Mouse (Mus musculus) MEL (cell line): ENCODE results near the gene Coro2b. TPM values are rescaled to one million over a fixed set of nuclear protein-coding genes. Genes with fewer than 3 reads are reported as not detected.

ENCODE experiments used
- DNase-seq: peaks from one replicate; pipeline ENCODE4 v3.0.0; 2011; ENCODE audit warnings: low read depth, low spot score
- H3K27ac ChIP-seq: 2 replicates; pipeline ENCODE4 v1.5.1; 2012; ENCODE audit warnings: low read depth, mild to moderate bottlenecking, control low read depth, low read length, moderate library complexity; ENCODE audit not compliant: control insufficient read depth
- H3K27me3 ChIP-seq, 2 experiments: fragments of 150-350 bp in 1 of 2; sonication (generic) in 1 of 2; 2 replicates each; pipeline ENCODE4 v1.6.1; 2012; ENCODE audit warnings: low read length in 2 of 2, mild to moderate bottlenecking in 2 of 2, improper control_type of control experiment in 1 of 2, moderate library complexity in 1 of 2; ENCODE audit not compliant: insufficient read depth in 2 of 2, control insufficient read depth in 1 of 2
- H3K36me3 ChIP-seq, 2 experiments: 2 replicates each; pipeline ENCODE4 v1.6.1; 2012 to 2014; ENCODE audit warnings: low read length in 2 of 2, improper control_type of control experiment in 1 of 2, inconsistent platforms in 1 of 2, mild to moderate bottlenecking in 1 of 2; ENCODE audit not compliant: insufficient read depth in 2 of 2, control insufficient read depth in 1 of 2
- H3K4me1 ChIP-seq, 2 experiments: fragments of 150-350 bp in 1 of 2; sonication (generic) in 1 of 2; 2 replicates each; pipeline ENCODE4 v1.6.1; 2012; ENCODE audit warnings: low read length in 2 of 2, improper control_type of control experiment in 1 of 2, mild to moderate bottlenecking in 1 of 2; ENCODE audit not compliant: insufficient read depth in 2 of 2, control insufficient read depth in 1 of 2
- H3K4me3 ChIP-seq, 2 experiments: fragments of 150-350 bp in 1 of 2; sonication (generic) in 1 of 2; 2 replicates each; pipeline ENCODE4 v1.5.1; 2012; ENCODE audit warnings: low read depth in 2 of 2, low read length in 2 of 2, mild to moderate bottlenecking in 2 of 2, moderate library complexity in 2 of 2, control low read depth in 1 of 2, improper control_type of control experiment in 1 of 2; ENCODE audit not compliant: control insufficient read depth in 1 of 2, insufficient read depth in 1 of 2
- H3K79me2 ChIP-seq: 2 replicates; pipeline ENCODE4 v1.6.1; 2012; ENCODE audit warnings: mild to moderate bottlenecking, low read length, moderate library complexity; ENCODE audit not compliant: control insufficient read depth, poor library complexity, insufficient read depth
- H3K9ac ChIP-seq: 2 replicates; pipeline ENCODE4 v1.6.1; 2012; ENCODE audit warnings: low read depth, mild to moderate bottlenecking, control low read depth, low read length, moderate library complexity; ENCODE audit not compliant: control insufficient read depth, poor library complexity, severe bottlenecking
- H3K9me3 ChIP-seq: fragments of 150-350 bp; sonication (generic); replicated peaks from 2 replicates; pipeline ENCODE4 v1.6.1; 2012; ENCODE audit warnings: mild to moderate bottlenecking, low read length, improper control_type of control experiment, moderate library complexity; ENCODE audit not compliant: insufficient read depth
- BHLHE40 ChIP-seq: IDR thresholded peaks from 2 replicates; pipeline ENCODE4 v1.6.1; 2012; ENCODE audit warnings: low read depth, mild to moderate bottlenecking, inconsistent platforms, low read length, improper control_type of control experiment, borderline replicate concordance
- CHD1 ChIP-seq: IDR thresholded peaks from 2 replicates; pipeline ENCODE4 v1.6.1; 2012; ENCODE audit warnings: low read depth, mild to moderate bottlenecking, inconsistent platforms, low read length, improper control_type of control experiment
- CHD2 ChIP-seq: IDR thresholded peaks from 2 replicates; pipeline ENCODE4 v1.6.1; 2011; ENCODE audit warnings: low read length, improper control_type of control experiment
- CTCF ChIP-seq, 3 experiments: IDR thresholded peaks in 2 of 3; conservative IDR thresholded peaks in 1 of 3; 2 replicates each; pipeline ENCODE4 v1.5.1; 2011 to 2012; ENCODE audit warnings: low read length in 3 of 3, low read depth in 2 of 3, mild to moderate bottlenecking in 2 of 3, improper control_type of control experiment in 1 of 3, inconsistent platforms in 1 of 3, mixed read lengths in 1 of 3, moderate library complexity in 1 of 3; ENCODE audit not compliant: control insufficient read depth in 1 of 3, insufficient read depth in 1 of 3, poor library complexity in 1 of 3, severe bottlenecking in 1 of 3
- ELF1 ChIP-seq: IDR thresholded peaks from 2 replicates; pipeline ENCODE4 v1.6.1; 2014; ENCODE audit warnings: low read depth, mild to moderate bottlenecking, inconsistent platforms, low read length, improper control_type of control experiment, moderate library complexity
- EP300 ChIP-seq, 2 experiments: IDR thresholded peaks; 2 replicates each; pipeline ENCODE4 v1.6.1; 2011; ENCODE audit warnings: improper control_type of control experiment in 2 of 2, low read length in 2 of 2, low read depth in 1 of 2, mild to moderate bottlenecking in 1 of 2
- GABPA ChIP-seq: IDR thresholded peaks from 2 replicates; pipeline ENCODE4 v1.6.1; 2012; ENCODE audit warnings: low read depth, mild to moderate bottlenecking, inconsistent platforms, low read length, improper control_type of control experiment, moderate library complexity
- HCFC1 ChIP-seq: IDR thresholded peaks from 2 replicates; pipeline ENCODE4 v1.6.1; 2012; ENCODE audit warnings: low read depth, mild to moderate bottlenecking, inconsistent platforms, low read length, improper control_type of control experiment, moderate library complexity
- JUND ChIP-seq: IDR thresholded peaks from 2 replicates; pipeline ENCODE4 v1.6.1; 2011; ENCODE audit warnings: low read depth, mild to moderate bottlenecking, improper control_type of control experiment, low read length
- KAT2A ChIP-seq: conservative IDR thresholded peaks from 2 replicates; pipeline ENCODE4 v1.6.1; 2012; ENCODE audit warnings: low read depth, low read length, improper control_type of control experiment, inconsistent platforms
- MEF2A ChIP-seq: IDR thresholded peaks from 2 replicates; pipeline ENCODE4 v1.6.1; 2014; ENCODE audit warnings: low read depth, mild to moderate bottlenecking, inconsistent platforms, low read length, improper control_type of control experiment; ENCODE audit not compliant: poor library complexity, insufficient replicate concordance, severe bottlenecking; ENCODE audit errors: extremely low read depth
- MXI1 ChIP-seq: IDR thresholded peaks from 2 replicates; pipeline ENCODE4 v1.6.1; 2011; ENCODE audit warnings: mild to moderate bottlenecking, low read depth, low read length, improper control_type of control experiment
- NRF1 ChIP-seq: IDR thresholded peaks from 2 replicates; pipeline ENCODE4 v1.6.1; 2014; ENCODE audit warnings: low read depth, mild to moderate bottlenecking, inconsistent platforms, low read length, improper control_type of control experiment, moderate library complexity; ENCODE audit not compliant: poor library complexity, insufficient read depth, severe bottlenecking
- POLR2A ChIP-seq, 2 experiments: IDR thresholded peaks; 2 replicates each; pipeline ENCODE4 v1.6.1; 2011 to 2012; ENCODE audit warnings: low read length in 2 of 2, mild to moderate bottlenecking in 2 of 2, control low read depth in 1 of 2, improper control_type of control experiment in 1 of 2, low read depth in 1 of 2, moderate library complexity in 1 of 2; ENCODE audit not compliant: control insufficient read depth in 1 of 2, insufficient read depth in 1 of 2, poor library complexity in 1 of 2
- POLR2AphosphoS2 ChIP-seq: IDR thresholded peaks from 2 replicates; pipeline ENCODE4 v1.6.1; 2011; ENCODE audit warnings: low read length, improper control_type of control experiment
- POLR2AphosphoS5 ChIP-seq: IDR thresholded peaks from 2 replicates; pipeline ENCODE4 v1.6.1; 2012; ENCODE audit warnings: low read depth, borderline replicate concordance, mild to moderate bottlenecking, inconsistent platforms, low read length, moderate library complexity, mixed read lengths
- RAD21 ChIP-seq: IDR thresholded peaks from 2 replicates; pipeline ENCODE4 v1.6.1; 2011; ENCODE audit warnings: mild to moderate bottlenecking, low read depth, low read length, improper control_type of control experiment
- RCOR1 ChIP-seq: IDR thresholded peaks from 2 replicates; pipeline ENCODE4 v1.6.1; 2012; ENCODE audit warnings: low read depth, mild to moderate bottlenecking, inconsistent platforms, low read length, improper control_type of control experiment
- SMC3 ChIP-seq: IDR thresholded peaks from 2 replicates; pipeline ENCODE4 v1.6.1; 2011; ENCODE audit warnings: low read depth, low read length, improper control_type of control experiment
- TBP ChIP-seq: IDR thresholded peaks from 2 replicates; pipeline ENCODE4 v1.8.0; 2011; ENCODE audit warnings: low read depth, low read length, improper control_type of control experiment
- USF1 ChIP-seq: IDR thresholded peaks from 2 replicates; pipeline ENCODE4 v1.6.1; 2014; ENCODE audit warnings: low read depth, mild to moderate bottlenecking, inconsistent platforms, low read length, improper control_type of control experiment, moderate library complexity
- USF2 ChIP-seq, 2 experiments: IDR thresholded peaks; 2 replicates each; pipeline ENCODE4 v1.6.1; 2011 to 2012; ENCODE audit warnings: improper control_type of control experiment in 2 of 2, low read length in 2 of 2, borderline replicate concordance in 1 of 2, inconsistent platforms in 1 of 2, low read depth in 1 of 2, mild to moderate bottlenecking in 1 of 2; ENCODE audit not compliant: insufficient read depth in 1 of 2
- ZKSCAN1 ChIP-seq: IDR thresholded peaks from 2 replicates; pipeline ENCODE4 v1.6.1; 2012; ENCODE audit warnings: low read depth, mild to moderate bottlenecking, inconsistent platforms, low read length, improper control_type of control experiment, moderate library complexity
- ZMIZ1 ChIP-seq: IDR thresholded peaks from 2 replicates; pipeline ENCODE4 v1.6.1; 2012; ENCODE audit warnings: low read depth, mild to moderate bottlenecking, inconsistent platforms, low read length, improper control_type of control experiment, moderate library complexity
- polyA plus RNA-seq, 2 experiments: library from polyadenylated mRNA; stranded (reverse) in 1 of 2; unstranded in 1 of 2; fragments of >175 nt in 1 of 2; fragments of >200 nt in 1 of 2; gene quantifications; 2 replicates each; pipeline versions ENCODE4 v1.2.1 to v1.2.4; 2012; ENCODE audit warnings: low replicate concordance in 2 of 2, low read depth in 1 of 2; ENCODE audit not compliant: insufficient read length in 2 of 2, insufficient read depth in 1 of 2, missing spikeins in 1 of 2
- total RNA-seq: library from RNA; depleted of rRNA; stranded (reverse); fragments of 300-350 nt; gene quantifications from 2 replicates; pipeline ENCODE4 v1.2.3, GENCODE M21; 2012

Coro2b gene
- total and polyA plus RNA-seq, 3 experiments = not detected

DNA sequence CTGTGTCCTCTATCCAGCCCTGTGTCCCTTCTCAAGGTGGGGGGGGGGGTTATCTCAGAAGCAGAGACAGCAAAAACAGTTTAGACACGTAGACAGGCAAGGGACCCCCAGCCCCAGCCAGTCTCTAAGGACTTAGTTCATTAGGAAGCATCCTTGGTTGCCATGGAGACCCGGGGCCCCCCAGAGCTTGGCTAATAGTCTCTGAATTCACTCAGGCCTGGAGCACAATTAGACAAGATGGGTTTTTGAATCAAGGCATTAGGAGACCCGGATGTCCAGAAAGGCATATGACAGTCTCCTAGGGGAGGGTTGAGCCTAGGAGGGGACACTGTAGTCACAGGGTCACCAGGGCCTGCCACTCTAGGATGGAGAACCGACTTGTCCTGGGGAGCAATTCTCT lies 18.3 kb downstream of the Coro2b start:
- Histone ChIP-seq H3K9ac (no peak overlapping the region), H3K4me1 (no peaks in the 10 kb centered on the region), H3K27ac (no peak overlapping the region), H3K79me2 (no peaks in the 10 kb centered on the region), H3K9me3 (no peaks in the 10 kb centered on the region), H3K4me3 (no peak overlapping the region), H3K27me3 (peaks cover 0 to 5% of the 10 kb centered on the region in 2 experiments; a peak in 2 of 4 replicates), H3K36me3 (no peaks in the 10 kb centered on the region)
- TF ChIP-seq CHD2 (no peak), EP300 (IDR thresholded peaks at IDR 0.05; ENCODE audit: low read depth in 1 of 2, low read length in 2 of 2) (no peak), KAT2A (no peak), USF1 (no peak), POLR2AphosphoS2 (no peak), USF2 (IDR thresholded peaks at IDR 0.05; ENCODE audit: borderline replicate concordance in 1 of 2, insufficient read depth in 1 of 2, low read depth in 1 of 2, low read length in 2 of 2) (no peak), ZKSCAN1 (no peak), RAD21 (no peak)
- no peak for DNase-seq

DNA sequence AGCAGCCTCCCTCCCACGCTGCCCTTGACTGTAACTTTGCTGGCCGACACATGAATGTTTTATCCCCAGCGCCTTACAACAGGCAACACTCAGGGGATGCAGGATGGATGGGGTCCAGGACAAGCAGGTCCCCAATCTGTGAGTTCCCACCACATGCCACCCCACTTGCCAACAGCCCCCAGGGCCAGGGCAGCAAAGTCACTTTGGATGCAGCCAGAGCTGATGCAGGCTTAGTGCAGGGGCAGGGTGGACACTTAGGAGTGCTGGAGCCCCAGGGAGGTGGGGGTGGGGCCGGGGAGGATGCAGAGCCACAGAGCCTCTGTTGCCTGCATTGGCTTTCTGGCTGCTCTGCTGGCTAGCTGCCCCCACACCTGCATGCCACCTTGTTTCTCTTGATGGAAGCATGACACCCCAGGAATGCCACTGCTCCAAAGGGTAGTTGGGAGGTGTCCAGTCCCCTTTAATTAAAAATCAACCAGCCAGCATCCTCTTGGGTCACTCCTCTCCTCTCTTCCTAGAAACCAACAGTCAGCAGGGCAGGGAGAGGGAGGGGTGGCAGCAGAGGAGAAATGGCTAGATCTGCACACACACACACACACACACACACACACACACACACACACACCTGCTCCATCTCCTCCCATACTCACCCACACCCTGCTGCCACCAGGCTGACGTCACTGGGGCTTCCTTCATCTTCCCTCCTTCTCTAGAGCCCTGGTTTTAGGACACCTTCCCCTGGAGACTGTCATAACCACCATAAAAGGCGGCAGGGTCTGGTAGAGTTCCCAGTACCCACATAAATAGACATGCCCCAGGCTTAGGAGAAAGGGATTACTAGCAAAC lies 19.5 kb downstream of the Coro2b start:
- Histone ChIP-seq H3K4me1 (no peaks in the 10 kb centered on the region), H3K9me3 (no peaks in the 10 kb centered on the region), H3K27me3 (peaks cover 0 to 4% of the 10 kb centered on the region in 2 experiments; a peak in 1 of 4 replicates), H3K4me3 (no peak overlapping the region), H3K27ac (no peak overlapping the region), H3K79me2 (no peaks in the 10 kb centered on the region)
- TF ChIP-seq TBP = no peak
- no peak for TF ChIP-seq HCFC1
- TF ChIP-seq RCOR1 = no peak
- TF ChIP-seq ZMIZ1 = no peak
- TF ChIP-seq NRF1 = no peak
- TF ChIP-seq GABPA = no peak
- no peak for TF ChIP-seq CHD1
- no peak for TF ChIP-seq CTCF (IDR thresholded peaks at IDR 0.05 in 2 of 3, conservative IDR thresholded peaks at IDR 0.05 in 1 of 3; ENCODE audit: control insufficient read depth in 1 of 3, insufficient read depth in 1 of 3, low read depth in 2 of 3, low read length in 3 of 3, poor library complexity in 1 of 3, severe bottlenecking in 1 of 3)
- no peak for TF ChIP-seq JUND
- no peak for TF ChIP-seq USF2 (IDR thresholded peaks at IDR 0.05; ENCODE audit: borderline replicate concordance in 1 of 2, insufficient read depth in 1 of 2, low read depth in 1 of 2, low read length in 2 of 2)
- TF ChIP-seq MXI1 = no peak
- no peak for TF ChIP-seq POLR2AphosphoS5
- no peak for TF ChIP-seq BHLHE40
- no peak for TF ChIP-seq RAD21
- TF ChIP-seq SMC3 = no peak
- no peak for TF ChIP-seq ELF1
- TF ChIP-seq POLR2A (IDR thresholded peaks at IDR 0.05; ENCODE audit: control insufficient read depth in 1 of 2, insufficient read depth in 1 of 2, low read depth in 1 of 2, low read length in 2 of 2, poor library complexity in 1 of 2) = no peak
- TF ChIP-seq MEF2A = no peak
- TF ChIP-seq, all 39 proteins: peak for 0
- no peak for DNase-seq
- Histone ChIP-seq H3K9ac (no peak overlapping the region), H3K36me3 (no peaks in the 10 kb centered on the region)
